Mouse (Mus musculus): Measurements from ENCODE around the gene Sfxn2.
A peak's percentile ranks its signal among the peaks of the same experiment; 100 is the strongest.
"Not testable (repeated sequence)": the region's sequence is repeated elsewhere in the genome, so short reads cannot be mapped to it uniquely, and the experiment has no call there.

Sfxn2 gene

DNA sequence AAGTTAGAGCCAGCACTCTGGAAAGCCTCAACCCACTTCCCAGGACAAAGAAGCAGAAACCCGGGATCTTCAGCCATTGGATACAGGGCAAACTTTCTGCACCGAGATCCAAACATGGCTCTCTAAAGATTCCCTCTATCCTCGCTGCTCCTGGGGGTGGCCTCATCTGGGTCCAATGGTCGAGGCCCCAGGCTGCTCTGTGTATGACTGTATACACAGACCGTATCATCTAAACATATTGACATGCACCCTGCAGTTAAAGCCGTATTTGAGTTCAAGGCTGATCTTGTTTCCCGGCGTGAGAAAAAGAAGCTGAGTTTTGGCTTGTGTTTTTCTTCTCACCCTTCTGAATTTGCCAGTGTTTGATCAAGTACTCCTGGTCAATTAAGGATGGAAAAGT lies 30.4 kb upstream of the Sfxn2 start:
- DNase-seq (ENCODE audit: low spot score in 2 of 2) = no peak

DNA sequence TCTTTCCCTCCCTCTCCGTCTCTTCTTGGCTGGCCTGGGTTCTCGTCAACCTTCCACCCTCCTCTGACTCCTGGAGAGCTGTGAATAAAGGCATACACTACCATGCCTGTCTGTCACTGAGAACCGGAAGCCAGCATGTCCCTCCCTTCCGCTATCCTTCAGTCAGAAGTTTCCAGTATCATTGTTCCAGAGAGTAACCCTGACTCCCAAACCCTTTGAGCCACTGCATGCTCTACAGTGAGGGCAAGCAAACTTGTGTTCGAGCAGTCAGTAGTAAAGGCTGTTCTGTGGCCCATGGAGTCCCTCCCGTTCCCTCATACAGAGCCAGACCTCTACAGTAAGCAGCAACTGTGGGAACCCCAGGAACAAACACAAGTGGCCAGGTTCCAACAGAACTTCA lies 25.6 kb upstream of the Sfxn2 start:
- DNase-seq (ENCODE audit: low spot score in 2 of 2) = no peak

DNA sequence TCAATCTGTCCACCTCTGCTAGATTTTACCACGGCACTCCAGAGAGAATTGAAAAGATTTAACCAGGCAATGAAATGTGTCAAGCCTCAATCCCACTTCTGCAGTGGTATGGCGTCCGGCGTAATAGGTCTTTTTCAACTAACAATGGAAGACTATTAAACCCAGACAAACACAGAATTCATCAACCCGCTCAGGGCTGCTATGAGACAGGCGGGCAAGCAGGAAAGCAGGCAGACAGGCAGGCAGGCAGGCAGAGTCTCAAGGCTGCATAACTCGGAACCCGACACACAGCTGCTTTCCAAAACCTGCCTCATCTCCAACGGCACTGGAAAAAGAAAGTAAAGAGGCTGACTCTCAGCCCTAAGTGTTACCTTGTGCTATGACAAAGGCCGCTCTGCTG lies 25.1 kb upstream of the Sfxn2 start:
- no peak for DNase-seq (ENCODE audit: low spot score in 2 of 2)

DNA sequence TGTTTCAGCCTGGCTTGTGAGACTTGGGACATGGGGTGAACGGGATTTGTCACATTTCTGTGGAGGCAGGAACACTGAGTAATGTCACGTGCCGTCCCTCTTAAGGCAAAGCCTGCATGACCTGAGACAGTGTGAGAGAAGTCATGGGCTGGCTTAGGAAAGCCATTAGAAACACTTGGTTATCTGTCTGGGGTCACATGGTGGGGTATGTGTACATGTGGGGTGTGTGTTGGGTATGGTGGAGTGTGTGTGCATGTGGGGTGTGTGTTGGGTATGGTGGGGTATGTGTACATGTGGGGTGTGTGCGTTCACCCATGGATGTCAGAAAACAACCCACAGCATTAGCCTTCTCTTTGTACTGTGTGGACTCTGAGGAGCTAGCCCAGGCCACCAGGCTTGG lies 22.8 kb upstream of the Sfxn2 start:
- DNase-seq (ENCODE audit: low spot score in 2 of 2) = no peak

DNA sequence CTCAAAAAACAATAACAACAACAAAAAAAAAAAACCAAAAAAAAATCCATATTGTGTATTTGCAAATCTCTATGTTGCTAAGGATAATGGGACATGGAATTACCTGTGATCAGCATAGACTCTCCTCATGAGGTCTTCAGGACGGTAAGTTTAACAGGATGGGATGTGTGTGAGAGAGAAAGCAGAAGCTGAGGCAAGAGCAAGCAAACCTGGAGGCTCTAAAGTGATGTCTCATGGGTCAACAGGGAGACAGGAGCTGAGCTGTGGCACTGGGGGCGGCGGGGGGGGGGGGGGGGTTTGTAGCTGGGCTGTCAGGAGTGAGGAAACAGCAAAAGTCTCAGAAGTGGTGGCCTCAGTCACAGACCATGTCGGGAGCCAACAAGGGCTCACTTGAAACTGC lies 20.7 kb upstream of the Sfxn2 start:
- DNase-seq (ENCODE audit: low spot score in 2 of 2) = no peak

DNA sequence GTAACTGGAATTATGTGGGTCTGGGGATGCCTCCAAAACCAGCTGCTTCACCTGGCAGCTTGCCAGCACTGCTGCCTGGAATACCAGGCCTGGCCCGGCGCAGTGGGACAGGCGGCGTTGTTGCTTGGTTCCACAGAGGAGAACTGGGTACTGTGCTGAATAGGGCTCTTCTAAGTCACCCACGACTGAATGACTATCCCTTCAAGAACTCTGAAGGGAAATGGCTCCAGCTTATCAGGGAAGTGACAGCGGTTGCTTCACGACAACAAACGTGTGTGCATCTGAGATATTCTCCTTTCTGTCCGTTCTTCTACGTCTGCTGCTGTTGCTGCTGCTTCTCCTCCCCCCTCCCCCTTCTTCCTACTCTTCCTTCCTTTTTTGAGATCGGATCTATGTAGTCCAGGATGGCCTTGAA lies 19.6 kb upstream of the Sfxn2 start:
- no peak for DNase-seq (ENCODE audit: low spot score in 2 of 2)

DNA sequence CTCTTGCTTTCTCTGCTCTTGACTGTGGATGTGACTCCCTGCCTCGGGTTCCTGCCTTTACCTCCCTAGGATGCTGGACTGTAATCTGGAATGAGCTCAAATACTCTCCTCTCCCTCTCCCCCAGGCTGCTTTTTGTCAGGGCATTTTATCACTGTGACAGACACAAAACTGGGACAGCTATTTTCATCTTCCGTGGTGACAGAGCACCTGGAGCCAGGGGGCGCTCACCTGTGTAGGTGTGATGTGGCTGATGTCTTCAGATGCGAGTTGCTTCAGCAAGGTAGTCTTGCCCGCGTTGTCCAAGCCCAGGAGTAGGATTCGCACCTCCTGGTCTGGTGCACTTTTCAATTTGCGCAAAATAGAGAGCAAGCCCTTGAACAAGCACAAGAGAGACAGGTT lies 15.2 kb upstream of the Sfxn2 start:
- DNase-seq (ENCODE audit: low spot score in 2 of 2) = no peak

DNA sequence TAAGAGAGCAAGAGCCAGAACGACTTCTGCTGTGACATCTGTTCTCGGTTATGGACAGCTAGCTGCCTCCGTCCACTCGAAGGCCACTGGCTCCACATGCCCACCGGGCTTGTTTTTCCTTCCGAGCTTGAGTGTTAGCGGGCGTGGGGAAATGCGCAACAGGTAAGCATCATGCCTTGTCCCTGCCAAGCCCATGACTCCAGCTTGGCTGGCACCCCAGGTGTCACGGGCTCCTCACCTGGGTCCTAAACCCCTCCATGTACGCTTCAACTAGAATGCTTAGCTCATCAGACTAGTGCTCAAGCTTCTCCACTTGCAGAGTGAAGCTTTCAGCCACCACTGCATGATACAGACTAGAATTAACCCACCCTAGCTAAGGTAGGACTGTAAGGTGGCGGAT lies 14.5 kb upstream of the Sfxn2 start:
- no peak for DNase-seq (ENCODE audit: low spot score in 2 of 2)

DNA sequence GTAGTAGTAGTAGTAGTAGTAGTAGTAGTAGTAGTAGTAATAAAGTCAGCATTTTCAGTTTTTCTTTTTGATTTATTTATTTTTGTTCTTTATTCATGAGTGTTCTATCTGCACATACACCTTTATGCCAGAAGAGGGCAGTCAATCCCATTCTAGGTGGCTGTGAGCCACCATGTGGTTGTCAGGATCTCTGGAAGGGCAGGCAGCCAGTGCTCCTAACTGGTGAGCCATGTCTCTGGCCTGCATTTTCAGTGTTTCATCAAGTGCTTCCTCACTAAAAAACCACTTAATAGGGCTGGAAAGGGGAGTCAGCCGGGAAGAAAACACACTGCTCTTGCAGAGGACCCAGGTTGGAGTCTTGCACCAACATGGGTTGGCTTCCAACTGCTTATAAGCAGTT lies 11.0 kb upstream of the Sfxn2 start:
- peak in 1 of 2 experiments; percentile 57 for DNase-seq (ENCODE audit: low spot score in 2 of 2)

DNA sequence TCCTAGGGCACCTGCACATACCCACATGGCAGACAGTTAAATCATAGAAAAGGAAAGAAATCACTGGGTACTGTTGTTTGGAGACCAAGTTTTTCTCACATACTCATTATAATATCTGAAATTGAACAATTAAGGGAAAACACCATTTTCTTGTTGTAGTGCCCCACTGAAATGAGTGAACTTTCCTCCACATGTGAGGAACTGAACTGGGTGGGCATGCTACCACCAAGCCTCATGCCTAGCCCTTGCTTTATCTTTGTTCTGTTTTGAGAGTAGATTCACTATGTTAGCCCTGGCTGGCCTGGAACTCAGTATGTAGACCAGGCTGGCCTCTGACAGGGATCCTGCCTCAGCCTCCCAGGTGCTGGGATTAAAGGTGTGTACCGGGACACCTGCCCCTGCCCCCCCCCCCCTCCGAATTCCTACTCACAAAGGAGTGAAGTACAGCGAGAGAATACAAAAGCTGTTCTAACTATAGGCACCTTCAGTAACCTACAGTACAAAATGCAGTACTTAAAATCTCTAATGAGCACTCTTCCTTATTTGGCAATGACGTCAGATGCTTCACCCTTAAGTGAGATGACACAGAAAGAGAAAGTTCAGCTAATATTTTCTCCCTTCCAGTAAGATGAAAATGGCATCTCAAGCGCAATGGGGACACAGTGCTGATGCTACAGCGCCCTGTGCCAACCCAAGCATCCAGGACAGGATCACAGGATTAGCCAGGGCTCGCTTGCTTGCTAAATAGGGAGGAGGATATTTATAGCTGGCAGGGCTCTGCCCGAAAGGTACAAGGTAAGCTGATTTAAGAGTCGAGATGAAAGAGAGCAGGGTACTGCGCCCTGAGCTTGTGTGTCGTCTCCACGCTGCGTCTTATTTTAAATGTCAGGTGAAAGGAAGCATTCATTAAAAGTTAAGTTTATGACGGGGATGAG lies 10.3 kb upstream of the Sfxn2 start:
- DNase-seq (ENCODE audit: low spot score in 2 of 2) = no peak

DNA sequence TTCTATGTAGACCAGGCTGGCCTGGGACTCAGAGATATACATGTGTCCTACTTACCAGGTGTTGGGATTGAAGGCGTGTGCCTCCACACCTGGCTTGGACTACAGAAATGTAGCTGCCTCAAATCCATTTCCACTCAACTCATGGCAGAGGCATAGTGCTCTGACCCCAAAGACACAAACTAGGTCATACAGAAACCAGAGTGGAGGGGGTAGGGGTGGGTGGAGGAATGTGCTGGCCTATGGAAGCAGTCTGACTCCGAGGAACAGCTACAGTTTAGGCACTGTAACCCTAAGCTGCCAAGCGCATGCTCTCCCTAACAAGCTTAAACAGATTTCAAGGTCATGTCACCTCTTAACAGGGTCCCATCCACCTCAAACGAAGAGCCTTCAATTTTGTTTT lies 9.6 kb upstream of the Sfxn2 start:
- DNase-seq (ENCODE audit: low spot score in 2 of 2) = no peak

DNA sequence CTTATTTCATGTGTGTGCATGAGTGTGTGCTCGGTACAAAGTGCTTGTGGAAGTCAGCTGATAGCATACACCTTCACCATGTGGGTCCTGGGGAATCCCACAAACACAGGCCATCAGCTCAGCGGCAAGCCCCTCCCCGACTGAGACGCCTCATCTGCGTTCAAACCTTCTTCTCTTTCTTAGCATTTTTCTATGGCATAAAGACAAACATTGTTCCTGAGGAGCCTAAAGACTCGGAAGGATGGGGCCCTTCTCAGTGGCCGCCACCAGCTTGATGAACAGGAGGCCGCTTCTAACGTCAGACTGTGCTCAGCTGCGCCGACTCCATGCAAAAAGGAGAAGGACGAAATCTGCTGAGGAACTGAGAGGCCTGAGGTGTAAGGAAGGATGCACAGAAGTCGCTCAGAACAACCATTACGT lies 9.1 kb upstream of the Sfxn2 start:
- no peak for DNase-seq (ENCODE audit: low spot score in 2 of 2)

DNA sequence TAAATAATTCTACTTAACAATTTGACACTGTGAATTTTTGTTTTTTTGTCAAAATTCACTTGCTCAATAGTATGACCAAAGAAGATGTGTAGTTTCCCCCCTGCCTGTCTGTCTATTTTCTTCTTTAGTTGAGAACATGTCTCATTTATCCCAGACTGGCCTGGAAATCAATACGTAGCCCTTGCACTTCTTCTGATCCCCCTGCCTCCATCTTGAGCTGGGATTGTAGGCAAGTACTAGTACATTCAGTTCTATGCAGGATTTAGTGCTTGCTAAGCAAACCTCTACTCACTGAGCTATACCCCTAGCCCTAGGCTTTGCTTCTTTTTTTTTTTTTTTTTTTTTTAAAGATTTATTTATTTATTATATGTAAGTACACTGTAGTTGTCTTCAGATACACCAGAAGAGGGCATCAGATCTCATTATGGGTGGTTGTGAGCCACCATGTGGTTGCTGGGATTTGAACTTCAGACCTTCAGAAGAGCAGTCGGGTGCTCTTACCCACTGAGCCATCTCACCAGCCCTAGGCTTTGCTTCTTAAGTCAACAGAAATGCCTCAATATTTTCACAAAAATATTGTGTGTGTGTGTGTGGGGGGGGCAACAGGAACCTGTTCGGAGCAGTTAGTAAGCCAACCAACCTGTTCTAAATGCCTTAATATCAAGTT lies 1.8 kb upstream of the Sfxn2 start:
- DNase-seq (ENCODE audit: low spot score in 2 of 2) = not testable (repeated sequence)

DNA sequence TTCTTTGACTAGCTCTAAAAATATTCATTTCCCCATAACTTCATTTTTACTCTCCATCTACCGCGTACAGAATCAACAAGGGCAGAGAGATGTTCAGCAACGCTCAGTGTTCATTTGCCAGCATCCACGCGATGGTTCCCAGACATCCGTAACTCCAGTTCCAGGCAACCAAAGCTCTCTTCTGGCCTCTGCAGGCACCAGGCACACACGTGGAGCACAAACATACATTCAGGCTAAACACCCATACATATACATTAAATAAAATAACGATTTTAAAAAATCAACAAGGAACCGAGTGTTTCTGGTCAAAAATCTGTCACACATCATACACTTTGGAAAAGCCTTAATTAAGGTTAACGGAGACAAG lies 1.3 kb upstream of the Sfxn2 start:
- DNase-seq (ENCODE audit: low spot score in 2 of 2) = no peak

DNA sequence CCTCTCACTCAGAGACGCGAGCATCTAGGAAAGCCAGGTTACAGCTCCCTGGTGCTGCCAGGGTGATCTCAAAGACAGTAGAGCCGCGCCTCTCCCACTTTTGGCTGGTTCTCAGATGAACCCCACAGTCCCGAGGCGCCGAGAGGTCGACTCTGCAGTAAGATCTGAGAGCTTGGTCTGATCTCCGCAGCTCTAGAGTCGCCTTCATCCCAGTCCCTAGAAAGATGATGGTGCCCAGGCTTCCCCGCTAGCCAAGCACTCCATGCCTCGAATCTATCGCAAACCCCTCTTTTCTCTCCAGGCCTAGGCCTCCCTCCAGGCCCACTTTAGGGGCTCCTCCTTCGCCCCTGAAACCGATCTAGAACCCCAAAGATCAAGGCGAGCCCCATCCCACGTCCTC lies 617 bp upstream of the Sfxn2 start:
- DNase-seq (ENCODE audit: low spot score in 2 of 2) = peak in 1 of 2 experiments; percentile 15

DNA sequence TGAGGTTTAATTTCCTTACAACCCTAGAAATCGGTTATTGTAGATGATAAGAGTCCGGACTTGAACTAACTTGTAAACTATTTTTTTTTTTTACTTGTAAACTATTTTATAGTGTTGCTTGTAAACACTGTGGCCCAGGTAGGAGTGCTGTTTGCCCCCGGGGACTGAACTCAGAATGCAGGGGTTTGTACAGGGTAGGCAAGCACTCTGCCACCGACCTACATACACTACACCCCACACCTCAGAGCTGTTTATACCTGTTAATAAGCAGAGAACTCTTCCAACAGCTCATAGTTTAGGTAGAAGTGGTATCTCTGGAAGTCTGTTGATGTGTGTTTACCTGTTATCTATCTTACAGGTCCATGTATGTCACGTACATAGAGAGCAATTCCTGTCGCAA lies 825 bp downstream of the Sfxn2 start:
- DNase-seq (ENCODE audit: low spot score in 2 of 2) = no peak

DNA sequence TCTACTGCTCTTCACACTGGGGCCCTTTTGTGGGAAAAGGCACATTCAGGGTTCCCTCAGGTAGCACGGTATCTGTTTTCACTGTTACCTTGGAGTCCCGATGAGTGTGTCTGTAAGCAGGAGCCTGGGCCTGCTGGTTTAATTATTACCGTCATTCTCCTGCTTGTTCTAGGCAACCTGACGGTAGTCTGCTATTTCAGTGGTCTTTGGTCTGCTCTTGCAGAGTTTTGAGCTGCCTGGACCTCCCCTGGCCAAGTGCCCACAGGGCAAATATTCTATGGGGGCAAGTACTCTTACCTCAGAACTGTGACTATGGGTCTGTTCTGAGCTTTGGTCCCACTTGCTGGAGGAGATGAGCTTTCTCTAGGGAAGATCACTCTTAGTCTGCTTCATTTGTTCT lies 2.0 kb downstream of the Sfxn2 start:
- DNase-seq (ENCODE audit: low spot score in 2 of 2) = no peak

DNA sequence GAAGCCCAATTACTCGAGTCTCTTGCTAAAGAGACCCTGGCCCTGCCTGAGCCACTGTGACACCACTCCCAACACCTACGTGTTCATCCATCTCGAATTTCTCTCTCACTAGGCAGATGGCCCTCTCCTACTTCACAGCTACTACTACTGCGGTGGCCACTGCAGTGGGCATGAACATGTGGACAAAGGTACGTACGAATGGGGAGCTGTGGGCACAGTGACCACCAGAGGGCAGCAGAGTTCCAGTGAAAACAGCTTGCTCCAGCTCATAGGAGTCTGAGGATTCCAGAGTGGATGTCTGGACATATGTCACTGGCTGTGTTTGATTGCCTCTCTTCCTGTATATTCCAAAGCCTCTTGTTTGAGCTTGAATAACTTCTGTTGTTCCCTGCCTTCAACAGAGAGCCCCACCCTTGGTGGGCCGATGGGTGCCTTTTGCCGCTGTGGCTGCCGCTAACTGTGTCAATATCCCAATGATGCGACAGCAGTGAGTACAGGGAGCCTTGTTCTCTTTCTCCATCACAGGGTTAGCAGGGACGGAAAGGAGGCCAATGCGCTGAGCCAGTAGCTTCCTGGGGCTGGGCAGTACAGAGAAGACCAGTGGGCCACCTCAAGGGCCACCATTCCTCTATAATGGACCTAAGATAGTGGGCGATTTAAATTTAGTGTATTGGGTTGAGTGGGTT lies 14.8 kb downstream of the Sfxn2 start:
- DNase-seq (ENCODE audit: low spot score in 2 of 2) = peak; percentile 30 to 80

DNA sequence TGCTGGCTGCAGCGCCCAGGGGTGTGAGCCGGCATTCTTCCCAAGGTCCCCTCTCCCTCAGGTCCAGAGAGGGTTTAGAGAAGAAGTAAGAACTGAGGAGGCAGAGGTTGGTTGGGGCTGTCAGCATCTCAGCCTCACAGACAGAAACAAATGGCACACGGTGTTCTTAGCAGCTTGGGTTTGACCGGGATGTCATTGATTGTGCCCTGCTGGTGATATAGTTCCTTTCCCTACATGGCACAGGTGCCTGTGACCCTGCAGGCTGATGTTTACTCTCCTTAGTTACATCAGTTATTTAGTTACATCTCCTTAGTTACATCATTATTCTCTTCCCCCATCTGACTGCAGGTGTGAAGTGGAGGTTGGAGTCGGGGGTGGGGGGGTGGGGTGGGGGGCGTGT lies 18.4 kb downstream of the Sfxn2 start:
- DNase-seq (ENCODE audit: low spot score in 2 of 2) = no peak

DNA sequence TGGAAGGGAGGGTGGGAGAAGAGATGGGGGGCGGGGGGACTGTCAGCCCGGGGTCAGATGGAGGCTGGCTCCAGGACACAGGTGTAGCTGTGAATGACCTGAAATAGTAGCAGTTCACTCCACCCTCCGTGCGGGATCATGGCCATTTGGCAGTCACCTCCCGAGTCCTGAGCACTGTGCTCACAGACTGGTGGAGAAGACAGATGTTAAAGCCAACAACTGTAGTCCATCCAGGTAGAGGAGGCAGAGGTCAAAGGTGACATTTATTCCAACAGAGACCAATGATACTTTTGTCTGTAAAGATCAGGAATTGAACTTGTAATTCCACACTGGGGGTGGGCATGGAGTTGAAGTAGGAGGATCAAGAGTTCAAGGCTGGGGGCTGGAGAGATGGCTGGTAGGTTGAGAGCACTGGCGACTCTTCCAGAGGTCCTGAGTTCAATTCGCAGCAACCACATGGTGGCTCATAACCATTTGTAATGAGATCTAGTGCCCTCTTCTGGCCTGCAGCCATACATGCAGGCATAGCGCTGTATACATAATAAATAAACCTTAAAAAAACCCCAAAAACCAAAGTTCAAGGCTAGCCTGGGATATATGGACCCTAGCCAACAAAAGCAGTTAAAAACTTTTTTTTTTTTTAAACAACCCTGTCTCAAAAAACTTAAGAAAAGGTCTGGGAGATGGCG lies 19.7 kb downstream of the Sfxn2 start:
- no peak for DNase-seq (ENCODE audit: low spot score in 2 of 2)

DNA sequence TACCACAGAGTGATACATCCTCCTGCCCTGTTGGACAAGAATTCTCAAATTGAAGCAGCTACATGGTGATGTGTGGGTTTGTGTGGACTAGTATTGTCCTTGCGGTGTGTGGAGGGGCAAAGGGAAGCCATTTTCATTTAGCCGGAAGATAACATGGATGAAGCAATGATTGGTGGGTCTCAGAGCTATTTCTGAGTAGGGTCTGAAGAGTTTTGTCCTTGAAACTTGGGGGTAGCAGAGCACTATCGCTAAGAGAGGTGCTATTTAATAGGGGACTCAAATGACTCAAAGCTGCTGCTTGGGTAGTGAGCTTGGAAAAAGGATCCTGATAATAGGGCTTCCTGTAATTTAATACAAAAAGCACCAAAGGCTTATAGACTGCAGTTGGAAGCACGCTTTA lies 25.0 kb downstream of the Sfxn2 start:
- DNase-seq (ENCODE audit: low spot score in 2 of 2) = no peak

DNA sequence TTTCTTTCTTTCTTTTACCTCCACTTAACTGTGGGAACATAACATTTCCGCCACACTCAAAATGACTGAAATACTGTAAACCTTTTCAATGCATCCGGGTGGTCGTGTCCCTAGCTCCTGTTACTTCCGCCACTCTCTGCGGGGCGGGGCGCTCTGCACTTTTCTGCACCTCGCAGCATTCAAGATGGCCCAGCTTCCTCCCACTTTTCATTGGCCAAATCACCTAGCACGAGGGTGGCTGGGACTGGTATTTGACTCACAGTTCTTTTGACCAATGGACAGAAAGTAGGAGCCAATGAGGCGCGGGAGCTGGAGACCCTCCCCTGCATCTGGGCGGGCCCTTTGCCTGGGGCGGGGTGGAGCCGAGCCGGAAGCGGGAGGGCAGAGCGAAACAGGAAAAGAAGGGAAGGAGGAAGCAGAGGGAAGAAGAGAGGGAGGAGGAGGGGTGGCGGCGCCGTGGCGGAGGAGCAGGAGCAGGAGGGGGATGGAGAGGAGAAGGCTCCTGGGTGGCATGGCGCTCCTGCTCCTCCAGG lies 25.6 kb downstream of the Sfxn2 start, which contains the start of gene Wbp1l:
Gene Wbp1l, plus strand, starts transcription at position 365 of the 533 bp plus-strand sequence.
- peak; percentile 91 to 97 for DNase-seq (ENCODE audit: low spot score in 2 of 2)
